Mouse (Mus musculus) forebrain, embryonic 11.5 days (tissue): ENCODE data around the gene Tas2r121. TPM values are rescaled to one million over a fixed set of nuclear protein-coding genes. Genes with fewer than 3 reads are reported as not detected.
"Not testable (repeated sequence)": the region's sequence is repeated elsewhere in the genome, so short reads cannot be mapped to it uniquely, and the experiment has no call there.

Source experiments
- ATAC-seq: fragments of 200-750 bp; cut with Nextera tagmentation; replicated peaks from 2 replicates; pipeline ENCODE4 v1.8.0; 2017; ENCODE audit warnings: moderate TSS enrichment; ENCODE audit not compliant: low FRiP score
- DNase-seq: peaks from one replicate; pipeline ENCODE4 v3.0.0-alpha.2; 2017; ENCODE audit warnings: low spot score
- H3K27ac ChIP-seq: fragments of 300-500 bp; sonication (generic); 2 replicates; pipeline ENCODE4 v1.5.1; 2014; ENCODE audit warnings: low read depth, low read length
- H3K27me3 ChIP-seq: fragments of 300-500 bp; sonication (generic); 2 replicates; pipeline ENCODE4 v1.6.1; 2014; ENCODE audit warnings: mild to moderate bottlenecking, low read length, mixed read lengths; ENCODE audit not compliant: control insufficient read depth, insufficient read depth
- H3K36me3 ChIP-seq: fragments of 300-500 bp; sonication (generic); 2 replicates; pipeline ENCODE4 v1.6.1; 2014; ENCODE audit warnings: mild to moderate bottlenecking, low read length, moderate library complexity, mixed read lengths; ENCODE audit not compliant: control insufficient read depth, insufficient read depth
- H3K4me1 ChIP-seq: fragments of 300-500 bp; sonication (generic); replicated peaks from 2 replicates; pipeline ENCODE4 v1.6.1; 2014; ENCODE audit warnings: low read length, mixed read lengths; ENCODE audit not compliant: control insufficient read depth, insufficient read depth
- H3K4me2 ChIP-seq: fragments of 300-500 bp; sonication (generic); 2 replicates; pipeline ENCODE4 v1.6.1; 2014; ENCODE audit warnings: low read depth, mild to moderate bottlenecking, low read length, moderate library complexity, mixed read lengths; ENCODE audit not compliant: severe bottlenecking
- H3K4me3 ChIP-seq: fragments of 300-500 bp; sonication (generic); 2 replicates; pipeline ENCODE4 v1.5.1; 2014; ENCODE audit warnings: low read depth, low read length
- H3K9ac ChIP-seq: fragments of 300-500 bp; sonication (generic); 2 replicates; pipeline ENCODE4 v1.6.1; 2014; ENCODE audit warnings: low read length
- H3K9me3 ChIP-seq: fragments of 300-500 bp; sonication (generic); 2 replicates; pipeline ENCODE4 v1.6.1; 2016; ENCODE audit warnings: low read length, mixed read lengths; ENCODE audit not compliant: control insufficient read depth
- whole genome bisulfite sequencing: fragments of 180-500 bp; shearing (Covaris S2); extraction: QIAGEN DNeasy Blood & Tissue Kit; methylation state at CpG from one replicate; pipeline ENCODE4 v1.1.7; 2014; 5-methylcytosine and 5-hydroxymethylcytosine counted together
- polyA plus RNA-seq: library from polyadenylated mRNA; unstranded; fragments of >200 nt; fragmentation: Nextera tagmentation; extraction: Ambion mirVana; gene quantifications from 2 replicates; pipeline ENCODE4 v1.2.1, GENCODE M21; 2014

Gene Tas2r121
- polyA plus RNA-seq = not detected in 2 replicates

- DNase-seq = no peak
- H3K27me3 ChIP-seq = no peaks in the 10 kb centered on the region
These were observed at the start of gene Tas2r121 for GRCm38 (mm10) chr6:132700907-132701306. Gene Tas2r121 (minus strand): TSS chr6:132701007.

GRCm38 (mm10) chr6:132750206-132750605, 49.4 kb upstream of the Tas2r121 start:
- Histone ChIP-seq H3K4me3 (no peak overlapping the region), H3K4me2 (no peak overlapping the region)
- 94% methylated on average over 2 of the region's 2 CpGs for WGBS

More at GRCm38 (mm10) chr6:132700907-132701306, at the start of gene Tas2r121:
- H3K36me3 ChIP-seq = no peaks in the 10 kb centered on the region
- H3K9ac ChIP-seq = no peak within 1 kb of the TSS
- 79% methylated on average over 1 of the region's 1 CpGs for WGBS
- H3K4me1 ChIP-seq = no peaks in the 10 kb centered on the region
- H3K4me2 ChIP-seq = no peak within 1 kb of the TSS
- H3K4me3 ChIP-seq = no peak within 1 kb of the TSS
- no peak for ATAC-seq
- no peaks in the 10 kb centered on the region for H3K9me3 ChIP-seq
- H3K27ac ChIP-seq = no peak within 1 kb of the TSS

GRCm38 (mm10) chr6:132737935-132738334, 37.1 kb upstream of the Tas2r121 start, which contains the start of gene Tas2r115:
Gene Tas2r115 (minus strand): TSS chr6:132738035.
- WGBS = 78% methylated on average over 2 of the region's 2 CpGs
- no peak within 1 kb of the TSS for H3K4me2 ChIP-seq
- H3K4me3 ChIP-seq = no peak within 1 kb of the TSS
- H3K27me3 ChIP-seq = no peaks in the 10 kb centered on the region
- DNase-seq (no peak), ATAC-seq (no peak)
- H3K27ac ChIP-seq = no peak within 1 kb of the TSS
- no peaks in the 10 kb centered on the region for H3K4me1 ChIP-seq
- H3K9me3 ChIP-seq = no peaks in the 10 kb centered on the region
- H3K36me3 ChIP-seq = no peaks in the 10 kb centered on the region
- no peak within 1 kb of the TSS for H3K9ac ChIP-seq

More at GRCm38 (mm10) chr6:132750206-132750605, 49.4 kb upstream of the Tas2r121 start:
- Histone ChIP-seq H3K9me3 (no peaks in the 10 kb centered on the region), H3K27ac (no peak overlapping the region), H3K36me3 (no peaks in the 10 kb centered on the region), H3K4me1 (no peaks in the 10 kb centered on the region), H3K27me3 (no peaks in the 10 kb centered on the region), H3K9ac (no peak overlapping the region)
- ATAC-seq (no peak), DNase-seq (no peak)

GRCm38 (mm10) chr6:132711828-132712227, 11.0 kb upstream of the Tas2r121 start, which contains the start of gene Tas2r122:
Gene Tas2r122 (minus strand): TSS chr6:132711928.
- no peaks in the 10 kb centered on the region for H3K27me3 ChIP-seq
- WGBS = 88% methylated on average over 3 of the region's 3 CpGs
- ATAC-seq = no peak
- no peaks in the 10 kb centered on the region for H3K9me3 ChIP-seq
- no peak within 1 kb of the TSS for H3K4me2 ChIP-seq
- H3K4me3 ChIP-seq = no peak within 1 kb of the TSS
- no peak within 1 kb of the TSS for H3K9ac ChIP-seq
- no peak within 1 kb of the TSS for H3K27ac ChIP-seq
- no peaks in the 10 kb centered on the region for H3K36me3 ChIP-seq
- H3K4me1 ChIP-seq = no peaks in the 10 kb centered on the region
- no peak for DNase-seq

- 90% methylated on average over 7 of the region's 7 CpGs for WGBS
- not testable (repeated sequence) for H3K9ac ChIP-seq, H3K4me1 ChIP-seq, H3K36me3 ChIP-seq, H3K4me3 ChIP-seq, H3K27ac ChIP-seq, H3K27me3 ChIP-seq, DNase-seq, H3K4me2 ChIP-seq, ATAC-seq, H3K9me3 ChIP-seq
These were observed 9.2 kb downstream of the Tas2r121 start for GRCm38 (mm10) chr6:132691596-132691995.

GRCm38 (mm10) chr6:132656653-132657052, 44.2 kb downstream of the Tas2r121 start, which contains the start of gene Tas2r120:
Gene Tas2r120 (plus strand): TSS chr6:132656953.
- Histone ChIP-seq H3K9me3 (no peaks in the 10 kb centered on the region), H3K9ac (no peak within 1 kb of the TSS), H3K27ac (no peak within 1 kb of the TSS), H3K27me3 (no peaks in the 10 kb centered on the region), H3K36me3 (no peaks in the 10 kb centered on the region), H3K4me3 (no peak within 1 kb of the TSS), H3K4me1 (no peaks in the 10 kb centered on the region), H3K4me2 (no peak within 1 kb of the TSS)
- no peak for DNase-seq
- ATAC-seq = no peak

- DNase-seq (no peak), ATAC-seq (no peak)
- WGBS = 88% methylated on average over 1 of the region's 1 CpGs
- Histone ChIP-seq H3K27ac (no peak within 1 kb of the TSS), H3K36me3 (no peaks in the 10 kb centered on the region), H3K4me3 (no peak within 1 kb of the TSS), H3K9ac (no peak within 1 kb of the TSS), H3K4me1 (no peaks in the 10 kb centered on the region), H3K9me3 (no peaks in the 10 kb centered on the region), H3K27me3 (no peaks in the 10 kb centered on the region), H3K4me2 (no peak within 1 kb of the TSS)
These were observed 49.4 kb downstream of the Tas2r121 start, which contains the start of gene A630073D07Rik for GRCm38 (mm10) chr6:132651426-132651825. Gene A630073D07Rik (minus strand): TSS chr6:132651526.

Other genes starting within 250 kb of the Tas2r121 start
- not detected in 2 replicates for gene Prh1, start 131.2 kb downstream of the Tas2r121 start, polyA plus RNA-seq
- gene Prp2, start 105.1 kb downstream of the Tas2r121 start, polyA plus RNA-seq = not detected in 2 replicates
- gene A630073D07Rik, start 49.5 kb downstream of the Tas2r121 start, polyA plus RNA-seq = not detected in 2 replicates
- not detected in 2 replicates for gene Tas2r120, start 44.1 kb downstream of the Tas2r121 start, polyA plus RNA-seq
- not detected in 2 replicates for gene Tas2r122, start 10.9 kb upstream of the Tas2r121 start, polyA plus RNA-seq
- not detected in 2 replicates for gene Tas2r115, start 37.0 kb upstream of the Tas2r121 start, polyA plus RNA-seq
- gene Tas2r124, start 53.7 kb upstream of the Tas2r121 start, polyA plus RNA-seq = not detected in 2 replicates
- not detected in 2 replicates for gene Tas2r102, start 61.1 kb upstream of the Tas2r121 start, polyA plus RNA-seq
- not detected in 2 replicates for gene Tas2r136, start 77.2 kb upstream of the Tas2r121 start, polyA plus RNA-seq
- not detected in 2 replicates for gene Tas2r117, start 101.8 kb upstream of the Tas2r121 start, polyA plus RNA-seq
- gene Tas2r123, start 146.1 kb upstream of the Tas2r121 start, polyA plus RNA-seq = not detected in 2 replicates
- gene Tas2r116, start 154.4 kb upstream of the Tas2r121 start, polyA plus RNA-seq = not detected in 2 replicates
- not detected in 2 replicates for gene Tas2r110, start 167.0 kb upstream of the Tas2r121 start, polyA plus RNA-seq
- not detected in 2 replicates for gene Tas2r113, start 192.0 kb upstream of the Tas2r121 start, polyA plus RNA-seq
- gene Tas2r125, start 208.6 kb upstream of the Tas2r121 start, polyA plus RNA-seq = not detected in 2 replicates